Mouse (Mus musculus): ENCODE measurements around the gene Tmem52b.

DNA sequence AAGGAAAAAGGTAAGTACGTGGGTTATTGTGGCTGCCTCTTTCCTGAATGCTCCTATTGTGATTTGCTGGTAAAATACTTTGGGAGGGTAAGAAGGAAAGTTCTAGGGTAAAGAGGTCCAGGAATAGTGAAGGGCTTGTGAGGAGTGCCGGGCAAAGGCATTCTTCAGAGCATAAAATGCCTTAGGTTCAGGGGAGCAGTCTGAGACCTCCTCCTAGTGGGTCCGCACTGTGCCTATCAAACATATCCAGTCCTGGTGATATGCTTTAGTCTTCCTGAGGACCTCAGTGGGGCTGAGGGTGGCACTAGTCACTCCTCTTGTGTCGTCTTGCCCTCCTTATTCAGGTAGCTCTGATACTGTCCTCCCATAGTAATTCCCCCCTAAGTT, 47.3 kb downstream of the Tmem52b start:
- TF ChIP-seq CTCF (IDR thresholded peaks at IDR 0.05; ENCODE audit: low read depth, low read length) (no peak), EP300 (IDR thresholded peaks at IDR 0.05; ENCODE audit: insufficient read depth, low read depth, low read length) (no peak), POLR2A (IDR thresholded peaks at IDR 0.05; ENCODE audit: insufficient read depth, low read length) (no peak)

All from ES-Bruce4 (cell line).